Mouse (Mus musculus) myocyte (in vitro differentiated cells): ENCODE measurements around the gene Lsm10.

Experiments used
- E2F4 ChIP-seq: IDR thresholded peaks from one replicate; pipeline ENCODE4 v1.6.1; 2011; ENCODE audit warnings: mild to moderate bottlenecking, control low read depth, moderate library complexity; ENCODE audit not compliant: insufficient read depth
- MAX ChIP-seq: IDR thresholded peaks from one replicate; pipeline ENCODE4 v1.6.1; 2011; ENCODE audit warnings: low read depth, mild to moderate bottlenecking, control low read depth
- MYOG ChIP-seq, 3 experiments: IDR thresholded peaks; one replicate each; pipeline ENCODE4 v1.6.1; 2011; ENCODE audit warnings: control low read depth in 2 of 3, low read depth in 2 of 3, mild to moderate bottlenecking in 2 of 3; ENCODE audit not compliant: insufficient read length in 2 of 3, control insufficient read depth in 1 of 3, insufficient read depth in 1 of 3
- POLR2A ChIP-seq: IDR thresholded peaks from one replicate; pipeline ENCODE4 v1.6.1; 2011; ENCODE audit warnings: low read depth, mild to moderate bottlenecking, control low read depth, moderate library complexity; ENCODE audit not compliant: insufficient read length

- no peak for TF ChIP-seq MAX
- no peak for TF ChIP-seq E2F4
- no peak for TF ChIP-seq POLR2A
- no peak for TF ChIP-seq MYOG (IDR thresholded peaks at IDR 0.05; ENCODE audit: control insufficient read depth in 1 of 3, insufficient read depth in 1 of 3, insufficient read length in 2 of 3, low read depth in 2 of 3)
Observed at GRCm38 (mm10) chr4:126051617-126052016, 44.8 kb upstream of the Lsm10 start.
